Mouse (Mus musculus) R1 (cell line): ENCODE measurements around the gene Mvb12b.
A peak's percentile ranks its signal among the peaks of the same experiment; 100 is the strongest.

ENCODE experiments used
- DNase-seq: peaks from one replicate; pipeline ENCODE4 v3.0.0-alpha.2; 2018; ENCODE audit warnings: low read depth, low spot score

Mvb12b gene

DNA sequence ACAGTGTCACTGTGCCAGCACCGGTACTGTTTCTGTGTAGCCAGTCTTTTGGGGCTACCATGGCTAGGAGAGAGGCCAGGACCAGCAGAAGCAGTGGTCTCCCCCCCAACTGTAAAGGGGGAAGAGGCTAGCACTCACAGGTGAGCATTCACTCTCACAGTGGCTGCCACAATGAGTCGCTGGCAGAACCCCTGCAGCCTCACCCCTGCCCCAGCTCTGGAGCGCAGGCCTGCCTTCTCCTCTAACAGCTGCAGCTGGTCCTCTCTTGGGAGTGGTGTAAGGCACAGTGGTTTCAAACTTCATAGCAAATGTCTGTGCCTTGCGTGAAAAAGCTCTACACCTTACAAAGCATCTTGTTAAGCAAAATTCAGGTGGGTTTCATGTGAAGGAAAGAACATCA is 70.7 kb downstream of the Mvb12b start:
- DNase-seq, result no peak

DNA sequence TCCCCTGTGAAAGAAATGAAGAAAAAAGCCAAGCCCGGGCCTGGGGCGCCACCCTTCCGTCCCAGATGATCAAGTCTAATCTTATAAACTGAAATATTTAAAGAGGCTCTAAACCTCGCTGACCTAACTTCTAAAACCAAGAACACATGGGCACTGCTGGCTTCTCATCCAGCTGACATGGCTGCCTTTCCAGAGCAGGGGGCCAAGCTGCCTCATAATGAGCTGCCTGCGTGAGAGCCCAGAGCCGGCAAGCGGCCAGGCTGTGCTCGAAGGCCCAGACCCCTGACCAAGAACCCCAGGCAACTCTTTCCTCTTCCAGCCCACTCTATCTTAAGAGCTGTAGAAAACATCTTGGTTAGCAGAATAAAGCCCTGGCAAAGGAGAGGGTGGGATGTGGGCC is 73.2 kb downstream of the Mvb12b start:
- DNase-seq, result no peak

DNA sequence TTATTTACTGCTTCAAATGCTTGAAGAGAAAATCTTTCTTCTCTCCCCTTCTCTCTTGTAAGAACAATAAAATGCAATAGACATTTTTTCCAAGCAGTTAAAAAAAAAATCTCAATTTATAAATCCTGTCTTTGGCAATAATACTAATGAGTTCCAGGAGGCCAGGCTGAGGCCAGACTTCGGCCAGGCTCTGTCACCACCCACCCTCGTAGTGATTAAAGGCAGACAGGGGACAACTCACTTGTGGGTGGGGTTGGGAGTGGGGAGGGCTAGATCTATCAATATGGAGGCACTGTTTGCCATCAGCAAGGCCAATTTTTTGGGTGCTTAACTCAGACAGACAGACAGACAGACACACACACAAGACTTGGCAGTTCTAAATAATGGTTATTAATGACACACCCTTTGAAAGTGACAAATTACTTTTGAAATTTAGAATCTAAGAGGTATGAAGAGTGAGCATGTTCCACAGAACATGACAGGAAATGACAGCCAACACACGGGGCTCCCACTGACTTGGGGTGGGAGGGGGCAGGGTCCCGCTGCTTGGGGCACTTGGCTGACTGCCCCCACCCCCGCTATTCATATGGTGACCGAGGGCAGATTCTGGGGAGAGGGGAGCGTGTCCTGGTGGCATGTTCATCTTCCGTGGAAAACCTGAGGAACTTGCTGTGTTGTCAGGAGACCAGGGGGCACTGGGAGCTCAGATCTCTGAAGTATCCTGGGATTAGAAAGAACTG is 74.1 kb downstream of the Mvb12b start:
- no peak for DNase-seq

DNA sequence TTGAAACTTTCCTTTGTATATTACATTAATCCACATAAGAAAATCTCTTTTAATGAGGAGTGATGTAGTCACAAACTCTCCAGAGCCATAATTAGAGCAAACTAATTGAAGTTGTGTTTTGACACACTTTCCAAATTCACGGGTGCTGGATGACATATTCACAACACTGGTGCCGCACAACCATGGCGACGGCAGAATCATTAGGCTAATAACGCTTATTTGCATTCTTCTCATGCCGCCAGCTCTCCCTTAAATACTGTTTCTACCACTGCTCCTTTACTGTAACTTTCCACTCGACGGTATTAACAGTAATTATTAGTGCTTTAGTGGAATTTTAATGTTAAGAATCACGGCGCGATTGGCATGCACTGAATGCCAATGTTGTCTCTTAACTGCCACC is 74.8 kb downstream of the Mvb12b start:
- DNase-seq, result no peak

DNA sequence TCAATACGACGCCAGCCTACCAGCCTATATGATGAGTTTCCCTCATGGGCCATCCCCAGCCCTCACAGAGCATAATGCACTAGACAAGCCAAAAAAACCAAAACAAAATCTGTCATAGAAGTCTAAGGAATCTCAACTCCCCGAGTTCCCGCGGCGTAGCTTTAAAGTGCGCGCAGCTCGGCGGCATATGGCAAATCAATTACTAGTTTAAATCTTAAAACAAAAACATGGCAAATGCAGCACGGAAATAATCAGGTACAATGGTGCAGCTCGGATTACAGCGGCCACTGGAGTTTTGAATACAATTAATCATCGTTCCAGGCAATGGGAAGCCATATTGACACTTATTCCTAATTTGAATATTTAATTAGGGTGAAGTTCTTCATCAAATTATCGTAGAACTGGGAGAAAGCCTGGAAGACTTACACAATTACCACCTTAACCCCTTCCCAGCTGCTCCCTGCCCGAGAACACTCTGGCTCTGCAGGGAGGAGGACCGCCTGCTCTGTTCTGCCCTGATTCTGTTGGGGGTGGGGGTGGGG is 76.3 kb downstream of the Mvb12b start:
- DNase-seq, result no peak

DNA sequence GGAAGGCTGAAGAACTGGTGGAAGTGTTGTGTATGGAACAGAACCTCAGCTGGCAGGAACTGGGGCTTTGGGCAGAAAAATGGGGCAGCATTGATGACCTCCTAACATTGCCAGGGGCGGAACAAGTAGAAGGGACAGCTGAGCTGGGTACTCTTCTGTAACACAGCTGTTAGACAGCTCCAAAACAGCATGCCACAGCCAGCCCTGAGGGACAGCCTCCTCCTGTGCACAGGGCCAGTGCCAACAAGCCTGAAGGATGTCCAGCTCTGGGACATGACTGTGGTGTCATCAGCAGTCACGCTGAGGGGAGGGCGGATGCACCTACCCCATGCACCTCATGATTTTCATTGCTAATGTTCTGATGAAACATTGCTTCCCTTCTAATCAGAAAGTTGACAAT is 78.7 kb downstream of the Mvb12b start:
- no peak for DNase-seq

DNA sequence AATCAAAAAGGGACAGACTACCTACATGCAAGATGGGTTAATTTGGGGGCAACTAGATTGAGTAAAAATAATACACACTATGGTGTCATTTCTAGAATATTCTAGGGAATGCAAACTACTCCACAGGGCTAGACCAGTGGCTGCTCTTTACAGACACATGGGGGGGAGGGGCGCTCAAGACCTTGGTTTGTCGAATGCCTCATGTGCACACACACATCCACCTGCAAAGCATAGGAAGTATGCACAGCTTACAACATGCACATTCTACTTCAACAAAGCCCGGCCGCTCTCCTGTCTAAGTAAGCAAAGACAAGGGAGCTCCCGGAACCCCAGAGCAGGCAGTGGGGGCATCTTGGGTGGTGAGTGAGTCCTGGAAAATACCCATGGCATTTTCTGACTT is 79.7 kb downstream of the Mvb12b start:
- DNase-seq, result no peak

DNA sequence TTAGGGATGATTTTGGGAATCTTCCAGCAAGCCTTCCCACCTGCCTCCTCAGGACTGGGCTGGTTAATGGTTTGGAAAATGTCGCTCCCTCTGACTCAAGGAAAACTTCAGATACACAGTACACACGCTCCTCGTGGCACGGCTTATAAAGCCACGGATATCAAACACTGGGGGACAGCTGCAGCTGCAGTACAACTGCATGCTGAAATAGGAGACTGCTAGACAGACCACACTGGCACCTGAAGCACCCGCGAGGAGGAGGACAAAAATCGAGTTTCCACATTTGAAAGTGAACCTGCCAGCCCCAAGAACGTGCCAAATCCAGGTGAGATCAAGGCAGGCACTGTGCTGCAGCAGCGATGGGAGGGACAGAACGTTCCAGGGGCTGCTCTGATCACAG is 82.1 kb downstream of the Mvb12b start:
- no peak for DNase-seq

DNA sequence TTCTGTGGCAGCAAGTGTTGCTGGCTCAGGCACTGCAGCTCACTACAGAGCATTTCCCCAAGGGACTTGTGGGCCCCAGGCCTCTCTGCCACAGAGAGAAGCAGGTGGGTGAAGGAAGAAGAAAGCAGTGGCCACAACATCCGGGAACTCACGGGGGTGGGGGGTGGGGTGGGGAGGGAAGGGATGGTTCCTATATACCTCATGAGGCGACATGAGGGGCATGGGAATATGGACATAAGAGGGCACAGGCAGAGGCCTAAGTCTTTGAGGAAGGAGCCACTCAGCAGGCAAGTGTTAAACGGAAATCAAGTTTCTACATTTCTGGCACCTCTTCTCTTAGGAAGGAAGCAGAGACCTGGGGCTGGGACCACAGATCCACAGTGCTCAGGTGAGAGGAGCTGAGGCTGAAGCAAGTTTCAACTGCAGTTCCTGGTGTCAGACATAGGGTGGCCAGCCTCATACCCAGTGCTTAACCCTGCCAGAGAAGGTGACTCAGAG is 84.0 kb downstream of the Mvb12b start:
- no peak for DNase-seq

DNA sequence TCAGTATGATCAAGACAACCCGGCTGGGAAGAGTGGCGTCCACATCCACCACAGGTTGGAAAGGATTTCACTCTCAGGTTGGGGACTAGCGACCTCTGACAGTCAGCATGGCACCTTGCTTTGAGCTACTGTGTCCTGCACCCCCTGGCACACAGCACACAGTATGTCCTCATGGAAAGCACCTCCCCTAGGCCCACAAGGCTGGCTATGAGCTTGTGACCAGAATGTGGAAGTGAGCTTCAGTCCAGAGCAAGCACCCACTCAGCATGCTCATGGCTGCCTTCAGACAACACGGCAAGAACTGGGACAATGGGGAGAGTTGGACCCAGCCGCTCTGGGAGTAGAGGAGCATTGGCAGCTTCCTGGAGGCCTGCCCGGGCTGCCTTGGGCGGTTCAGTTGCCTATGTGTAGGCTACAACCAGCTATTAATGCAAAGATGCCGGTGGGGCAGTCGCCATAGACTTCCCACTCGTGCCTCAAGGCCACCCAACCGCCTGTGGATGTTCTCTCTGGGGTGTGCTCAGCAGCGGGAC is 84.6 kb downstream of the Mvb12b start:
- no peak for DNase-seq

DNA sequence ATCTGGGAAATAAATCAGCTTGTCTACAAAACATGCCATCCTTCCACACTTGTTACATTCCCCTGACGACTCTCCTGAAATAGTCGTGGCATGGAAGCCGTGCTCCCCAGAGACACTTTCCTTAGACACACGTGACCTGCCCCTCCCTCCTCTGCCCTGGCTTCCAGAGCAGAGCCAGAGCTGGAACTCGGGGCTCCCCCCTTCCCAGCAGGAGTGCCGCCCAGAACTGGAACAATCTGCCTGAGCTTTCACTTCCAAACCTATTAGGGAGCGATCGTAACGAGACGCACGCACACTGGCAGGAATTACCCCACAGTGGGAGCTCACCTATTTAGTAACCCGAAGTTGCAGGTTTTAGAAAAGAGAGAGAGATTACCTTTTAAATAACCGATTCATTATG is 86.0 kb downstream of the Mvb12b start:
- peak; percentile 32 for DNase-seq

DNA sequence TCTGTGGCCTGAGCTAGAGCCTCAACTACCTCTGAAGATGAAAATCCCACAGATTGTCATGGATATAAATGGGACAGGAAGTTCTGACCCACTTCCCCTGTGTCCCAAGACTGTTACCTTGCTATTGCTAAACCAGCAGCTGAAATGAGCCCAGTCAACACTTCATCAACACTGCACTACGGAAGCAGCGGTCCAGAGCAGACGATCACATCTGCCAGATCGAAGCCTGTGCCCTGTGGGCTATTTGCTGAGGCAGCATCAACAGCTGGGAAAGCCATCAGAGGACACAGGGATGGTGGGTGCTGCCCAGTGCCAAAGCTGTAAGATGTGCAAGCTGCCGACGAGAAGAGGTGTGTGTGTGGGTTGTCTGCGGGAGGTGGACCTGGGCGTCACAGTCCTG is 86.4 kb downstream of the Mvb12b start:
- no peak for DNase-seq

DNA sequence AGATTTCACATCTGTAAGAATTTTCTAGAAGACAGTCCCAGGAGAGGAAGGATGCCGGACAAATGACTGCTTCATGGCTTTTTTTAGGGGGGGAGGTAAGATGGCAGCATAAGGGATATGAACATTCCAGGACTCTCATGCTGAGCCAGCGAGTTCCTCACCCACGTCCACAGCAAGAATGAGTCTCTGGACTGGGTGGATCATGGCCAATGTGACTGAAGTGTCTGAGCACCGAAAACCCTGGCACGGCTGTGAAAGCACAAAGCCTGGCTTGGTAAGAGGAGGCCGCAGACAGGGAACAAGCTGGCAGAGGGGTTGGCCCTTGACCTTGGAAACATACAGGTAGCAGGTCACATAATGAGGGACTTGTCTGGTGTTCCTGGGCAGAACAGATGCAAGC is 87.5 kb downstream of the Mvb12b start:
- no peak for DNase-seq

DNA sequence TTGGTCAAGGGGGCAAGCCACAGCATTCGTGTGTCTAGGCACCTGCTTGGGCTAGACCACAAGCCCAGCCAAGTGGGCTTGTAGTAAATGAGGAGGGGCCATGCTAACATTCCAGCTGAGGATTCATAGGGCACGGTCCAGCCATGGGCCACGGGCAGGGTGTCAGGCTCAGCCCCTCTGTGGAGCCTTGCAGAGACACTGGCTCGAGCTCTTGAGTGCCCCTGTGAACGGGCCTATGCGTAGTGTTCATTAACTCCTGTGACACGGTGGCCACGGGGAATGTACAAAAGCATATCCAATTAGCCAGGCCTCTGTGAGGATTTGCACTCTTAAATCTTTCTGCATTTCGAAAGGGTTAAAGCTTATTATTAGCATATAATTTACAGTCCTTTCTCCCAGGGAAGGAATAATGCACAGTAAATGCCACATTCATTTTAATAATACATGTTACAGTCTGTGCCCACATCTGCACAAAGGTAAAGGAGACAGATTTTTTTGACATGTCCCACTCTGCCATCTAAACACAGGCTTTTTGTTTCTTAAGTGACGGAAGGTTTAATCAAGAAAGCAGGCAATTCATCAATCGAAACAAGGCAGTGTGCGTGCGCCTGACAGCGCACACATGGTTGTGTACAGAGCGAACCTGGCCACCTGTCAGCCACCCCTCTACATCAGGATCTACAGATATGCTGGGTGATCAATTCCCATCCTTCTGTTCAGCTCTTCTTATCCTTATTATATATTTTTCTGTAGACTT is 91.9 kb downstream of the Mvb12b start:
- no peak for DNase-seq

DNA sequence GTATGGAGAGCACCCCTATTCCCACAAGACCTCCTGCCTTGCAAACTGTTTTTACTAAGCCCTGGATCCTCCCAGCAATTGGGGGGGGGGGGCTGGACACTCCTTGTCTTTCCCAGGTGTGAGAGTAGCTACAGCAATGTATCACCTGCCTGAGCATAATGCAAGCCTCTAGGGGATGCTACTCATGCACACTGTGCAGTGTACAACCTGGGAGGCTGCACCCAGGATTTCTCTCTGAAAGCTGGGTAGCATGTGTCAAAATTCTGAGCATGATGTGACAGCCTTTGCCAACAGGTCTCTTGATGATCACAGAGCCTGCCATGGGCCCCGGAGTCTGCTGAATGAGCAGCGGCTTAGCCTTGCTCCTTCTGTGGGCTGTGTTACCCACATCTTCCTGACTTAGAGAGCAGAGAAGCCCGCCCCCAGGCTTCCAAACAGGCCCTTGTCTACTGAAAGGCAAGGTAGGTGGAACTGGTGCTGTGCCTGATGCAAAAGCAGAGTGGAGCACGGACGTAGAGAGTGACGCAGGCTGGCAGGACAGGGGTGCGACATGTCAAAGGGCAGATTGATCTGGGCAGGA is 92.7 kb downstream of the Mvb12b start:
- no peak for DNase-seq

DNA sequence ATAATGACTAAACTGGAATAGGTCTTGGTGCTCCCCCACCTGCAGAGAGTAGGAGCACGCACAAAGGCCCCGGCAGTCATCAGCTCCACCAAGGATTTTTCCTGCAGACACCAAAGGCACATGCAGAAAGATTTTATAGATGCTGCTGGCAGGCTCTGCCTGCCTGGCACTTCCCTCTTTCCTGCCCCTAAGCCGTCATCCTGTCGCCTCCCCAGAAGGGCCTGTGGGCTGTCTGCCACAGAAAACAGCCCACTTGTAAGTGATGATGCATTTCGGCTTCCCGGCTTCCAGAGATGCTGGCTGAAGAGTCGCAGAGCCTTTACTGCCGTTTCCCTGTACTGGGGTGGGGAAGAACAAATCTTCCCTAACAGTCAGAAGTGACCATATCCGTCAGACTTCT is 93.3 kb downstream of the Mvb12b start:
- DNase-seq, result no peak

DNA sequence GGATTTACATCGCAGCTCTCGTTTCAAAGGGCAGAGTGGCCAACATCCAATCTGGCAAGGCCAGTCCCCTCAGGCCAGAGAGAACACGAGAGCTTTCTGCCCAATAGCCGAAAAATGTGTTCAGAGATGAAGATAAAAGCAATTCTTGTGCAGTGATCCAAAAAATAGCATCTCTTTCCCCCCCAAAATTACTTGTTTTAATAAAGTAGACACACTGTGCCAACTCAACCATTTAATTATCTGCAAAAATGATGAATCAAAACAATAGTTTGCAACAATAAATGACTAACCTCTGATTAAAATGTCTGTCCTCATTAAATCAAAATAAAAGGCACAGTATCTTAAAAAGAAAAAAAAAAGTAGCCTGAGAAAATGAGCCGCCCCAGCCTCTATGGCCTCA is 97.4 kb downstream of the Mvb12b start:
- DNase-seq, result no peak

DNA sequence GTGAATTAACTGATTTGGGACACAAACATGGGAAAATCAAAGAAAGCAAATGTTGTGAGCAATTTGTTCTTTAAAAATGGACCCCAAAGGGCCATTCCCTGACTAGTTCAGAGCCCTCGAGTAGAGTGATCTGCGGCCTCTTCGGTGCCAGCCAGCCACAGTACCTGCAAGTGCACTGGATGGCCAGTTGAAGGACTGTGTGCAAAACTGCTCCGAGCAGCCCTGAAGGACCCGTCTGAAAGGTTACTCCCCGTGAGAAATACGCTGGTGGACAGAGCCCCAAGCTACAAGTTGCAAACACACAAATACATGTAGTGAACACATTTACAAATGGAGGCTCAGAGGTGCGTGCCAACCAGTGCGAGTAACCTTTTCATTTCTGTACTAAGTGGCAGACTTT is 98.0 kb downstream of the Mvb12b start:
- DNase-seq, result no peak

DNA sequence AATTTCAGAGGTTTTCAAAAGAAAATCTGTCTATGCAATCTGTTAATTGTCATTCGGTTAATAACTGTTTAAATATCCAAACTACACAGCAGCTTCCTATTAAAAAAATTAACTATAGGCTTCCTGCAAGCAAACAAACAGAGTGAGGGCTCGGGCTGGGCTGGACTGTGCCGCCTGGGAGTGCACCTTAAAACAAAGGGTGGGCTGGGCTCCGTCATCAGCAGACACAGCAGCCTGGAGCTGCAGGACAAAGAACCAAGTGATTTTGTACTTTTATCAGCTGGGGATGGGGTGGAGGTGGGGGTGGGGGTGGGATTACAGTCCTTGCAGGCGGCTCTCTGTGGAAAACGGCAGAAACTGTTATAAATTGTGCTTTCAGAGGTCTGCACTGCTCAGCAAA is 98.5 kb downstream of the Mvb12b start:
- peak; percentile 35 for DNase-seq

DNA sequence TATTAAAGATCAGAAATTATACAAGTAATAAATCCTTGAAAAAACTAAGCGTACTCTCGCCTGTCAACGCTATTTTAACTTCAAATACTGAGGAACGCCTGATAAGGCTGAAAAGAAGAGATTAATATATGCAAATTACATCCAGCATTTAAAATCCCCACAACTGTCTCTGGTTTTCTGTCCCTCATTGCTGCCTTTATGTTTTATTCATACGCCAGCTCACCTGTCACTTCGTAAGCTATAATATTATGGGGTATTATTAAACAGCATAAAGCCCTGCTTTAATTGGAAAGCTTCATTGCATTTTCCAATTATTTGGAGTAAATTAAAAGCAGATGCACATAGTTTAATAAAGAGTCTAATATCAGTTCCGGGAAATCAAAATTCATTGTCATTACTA is 98.9 kb downstream of the Mvb12b start:
- no peak for DNase-seq

DNA sequence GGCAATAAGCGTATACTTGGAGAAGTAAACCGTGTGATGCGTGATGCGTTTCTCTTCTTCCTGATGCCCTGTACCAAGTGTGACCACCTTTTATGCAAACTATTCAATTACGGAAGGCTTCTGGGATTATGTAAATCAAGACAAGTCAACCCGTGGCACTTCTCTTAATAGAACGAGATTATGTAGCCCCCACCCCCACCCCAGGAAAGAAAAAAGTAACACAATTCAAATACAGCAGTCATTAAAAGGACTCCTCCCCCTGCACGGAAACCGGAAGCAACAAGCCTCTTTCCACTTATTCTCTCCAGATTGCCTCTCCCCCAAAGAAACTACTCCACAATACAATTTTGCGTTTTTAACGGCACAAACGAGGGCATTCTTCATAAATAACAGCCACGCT is 99.6 kb downstream of the Mvb12b start:
- no peak for DNase-seq

DNA sequence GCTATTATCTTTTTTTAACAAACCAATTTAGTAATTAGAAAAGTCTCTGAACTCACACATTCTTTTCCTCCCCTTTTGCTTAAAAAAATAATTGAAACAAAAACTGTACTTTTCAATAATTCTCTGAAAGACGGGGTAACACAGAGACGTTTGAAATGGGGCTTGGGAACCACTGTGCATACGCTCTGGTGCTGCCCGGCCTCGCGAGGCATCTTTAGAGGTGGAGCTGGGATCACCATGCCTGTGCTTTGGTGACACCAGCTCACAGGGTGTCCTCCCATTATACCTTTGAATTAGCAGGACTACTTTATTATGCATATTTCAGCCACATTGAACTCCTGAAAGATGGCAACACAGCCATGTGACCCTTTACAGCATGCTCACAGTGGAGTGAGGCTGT is 101.7 kb downstream of the Mvb12b start:
- DNase-seq, result no peak
